Mouse (Mus musculus) right cerebral cortex, postnatal 36 days (tissue): ENCODE measurements at regions not wholly inside any gene's neighbourhood (a gene's known extent, or its start where the extent isn't known, plus 50 kb on each side); places are given as distances from the start of the nearest gene placed in this dataset.
"Not testable (repeated sequence)": the region's sequence is repeated elsewhere in the genome, so short reads cannot be mapped to it uniquely, and the experiment has no call there.

Experiments
- DNase-seq, 2 experiments: peaks; one replicate each; pipeline ENCODE4 v3.0.0; 2022; ENCODE audit warnings: low spot score in 2 of 2, mixed read lengths in 1 of 2

DNA sequence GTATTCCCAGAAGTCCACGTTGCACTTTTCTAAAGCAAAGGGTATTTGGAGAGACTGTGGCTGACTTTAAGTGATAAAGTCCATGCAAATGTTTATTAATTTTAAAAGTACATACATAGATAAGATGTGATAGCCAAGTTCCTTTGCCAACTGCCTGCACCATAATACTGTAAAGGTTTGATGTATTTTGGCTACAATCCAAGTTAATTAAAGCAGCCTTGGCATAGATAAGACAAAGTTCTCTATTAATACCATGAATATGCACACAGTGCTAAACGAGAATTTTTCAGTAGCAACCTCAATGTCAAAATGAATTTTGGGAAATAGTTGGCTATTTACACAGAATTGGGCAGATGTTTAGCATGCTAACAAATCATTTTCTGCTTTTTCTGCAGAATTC, 167.0 kb upstream of the Hsf2 start:
- no peak for DNase-seq

- no peak for DNase-seq
Observed at GRCm38 (mm10) chr10:57322717-57323424, 163.3 kb upstream of the Hsf2 start.

DNA sequence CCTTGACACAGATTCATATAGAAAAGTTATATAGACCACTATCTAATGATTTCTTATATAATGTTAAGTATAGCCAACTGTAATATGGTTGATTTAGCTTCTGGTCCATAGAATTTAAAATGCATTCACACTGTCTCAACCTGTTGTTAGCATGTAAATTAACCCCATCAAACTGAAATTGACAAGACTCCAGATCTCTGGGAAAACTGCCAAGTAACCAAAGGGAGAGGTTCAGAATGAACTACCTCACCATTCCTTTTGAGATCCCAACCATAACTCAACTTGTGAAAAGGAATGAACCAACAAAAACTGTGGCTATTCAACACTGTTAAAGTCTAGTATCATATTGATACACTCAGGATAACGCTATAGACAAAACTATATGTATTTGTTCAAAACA, 162.0 kb upstream of the Hsf2 start:
- no peak for DNase-seq

DNA sequence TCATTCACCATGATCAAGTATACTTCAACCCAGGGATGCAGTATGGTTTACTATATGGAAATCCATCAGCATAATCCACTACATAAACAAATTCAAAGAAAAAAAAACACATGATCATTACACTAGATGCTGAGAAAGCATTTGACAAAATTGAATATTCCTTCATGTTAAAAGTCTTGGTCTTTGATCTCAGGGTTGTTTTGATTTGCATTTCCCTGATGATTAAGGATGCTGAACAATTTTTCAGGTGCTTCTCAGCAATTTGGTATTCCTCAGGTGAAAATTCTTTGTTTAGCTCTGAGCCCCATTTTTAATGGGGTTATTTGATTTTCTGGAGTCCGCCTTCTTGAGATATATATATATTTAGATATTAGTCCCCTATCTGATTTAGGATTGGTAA, 123.4 kb upstream of the Hsf2 start:
- not testable (repeated sequence) for DNase-seq
